Mouse (Mus musculus) embryonic fibroblast, embryonic 13.5 days (primary cell): ENCODE measurements around the gene Snx10.

Source experiments
- CTCF ChIP-seq: IDR thresholded peaks from 2 replicates; pipeline ENCODE4 v1.5.1; 2011; ENCODE audit warnings: mild to moderate bottlenecking, control low read depth, low read length, moderate library complexity, borderline replicate concordance; ENCODE audit not compliant: insufficient read depth
- POLR2A ChIP-seq: IDR thresholded peaks from 2 replicates; pipeline ENCODE4 v1.6.1; 2011; ENCODE audit warnings: low read depth, mild to moderate bottlenecking, control low read depth, low read length, moderate library complexity

DNA sequence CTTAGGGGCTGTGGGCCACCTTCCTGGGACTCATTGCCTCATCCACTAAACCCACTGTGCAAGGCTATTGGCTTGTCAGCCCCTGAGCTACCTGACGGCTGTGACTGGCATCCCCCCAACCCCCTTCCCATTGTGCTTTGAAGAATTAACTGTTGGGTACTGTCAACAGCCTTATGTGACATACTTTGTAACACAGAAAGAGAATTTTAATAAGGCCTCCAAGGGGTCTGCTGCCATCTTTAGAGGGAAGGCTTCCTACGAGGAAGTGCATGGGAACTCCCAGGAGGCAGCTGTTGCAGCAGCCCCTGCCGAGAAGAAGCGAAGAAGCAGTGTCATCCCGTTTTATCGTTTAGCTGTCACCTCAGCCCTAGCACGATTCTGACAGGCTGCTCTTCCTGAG is 83.1 kb downstream of the Snx10 start:
- no peak for TF ChIP-seq POLR2A
- no peak for TF ChIP-seq CTCF
